Mouse (Mus musculus): ENCODE results near the gene A530016L24Rik.

The A530016L24Rik gene

DNA sequence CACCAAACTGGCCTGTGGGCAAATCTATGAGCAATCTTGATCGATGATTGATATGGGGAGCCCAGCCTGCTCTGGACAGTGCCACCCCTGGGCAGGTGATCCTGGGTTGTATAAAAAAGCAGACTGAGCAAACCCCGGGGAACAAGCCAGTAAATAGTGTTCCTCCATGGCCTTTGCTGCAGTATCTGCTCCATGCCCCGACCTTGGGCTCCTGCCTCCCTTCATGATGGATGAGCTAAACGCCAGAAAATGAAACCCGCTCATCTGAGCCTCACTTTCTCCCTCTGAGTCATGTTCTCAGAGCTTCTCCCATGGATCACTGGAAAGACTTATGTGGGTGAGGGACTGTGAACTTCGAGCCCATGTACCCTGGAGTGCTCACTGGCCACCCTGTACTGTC is 17.0 kb downstream of the A530016L24Rik start:
- no peak for DNase-seq

DNA sequence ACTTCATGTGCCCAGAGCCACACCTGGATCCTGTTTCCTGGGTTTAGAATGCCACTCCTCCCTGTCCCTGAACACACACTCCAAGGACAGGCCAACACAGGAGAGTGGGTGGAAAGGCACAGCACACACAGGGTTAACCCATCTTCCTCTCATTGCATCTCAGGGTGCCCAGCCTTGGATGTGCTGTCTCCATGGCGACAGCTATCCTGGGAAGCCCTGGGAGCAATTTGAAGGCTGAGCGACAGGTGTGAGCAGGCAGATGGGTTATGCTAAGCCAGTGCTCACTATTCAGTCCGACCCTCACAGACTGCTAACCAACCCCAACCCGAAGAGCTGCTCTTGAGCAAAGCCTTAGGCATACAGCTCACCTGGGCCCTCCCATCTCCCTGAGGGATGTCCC is 18.0 kb downstream of the A530016L24Rik start:
- DNase-seq, result no peak

DNA sequence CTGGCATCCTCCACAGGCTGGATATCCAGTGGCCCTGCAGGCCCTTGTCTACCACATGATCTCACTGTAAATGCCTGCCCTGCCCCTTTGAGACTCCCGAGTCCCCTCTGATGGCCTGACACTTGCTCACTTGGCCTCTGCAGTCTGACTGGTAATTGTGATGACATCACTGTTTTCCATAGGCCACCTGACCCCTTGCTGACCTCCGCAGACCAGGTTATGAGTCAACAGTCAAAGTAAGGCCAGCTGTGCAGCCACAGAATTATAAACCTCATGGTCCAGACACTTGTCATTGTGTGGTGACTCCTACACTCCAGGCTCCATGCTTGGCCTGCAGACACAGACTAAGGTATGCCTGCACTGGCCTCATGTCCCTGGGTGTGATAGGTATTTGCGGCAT is 18.7 kb downstream of the A530016L24Rik start:
- no peak for DNase-seq

DNA sequence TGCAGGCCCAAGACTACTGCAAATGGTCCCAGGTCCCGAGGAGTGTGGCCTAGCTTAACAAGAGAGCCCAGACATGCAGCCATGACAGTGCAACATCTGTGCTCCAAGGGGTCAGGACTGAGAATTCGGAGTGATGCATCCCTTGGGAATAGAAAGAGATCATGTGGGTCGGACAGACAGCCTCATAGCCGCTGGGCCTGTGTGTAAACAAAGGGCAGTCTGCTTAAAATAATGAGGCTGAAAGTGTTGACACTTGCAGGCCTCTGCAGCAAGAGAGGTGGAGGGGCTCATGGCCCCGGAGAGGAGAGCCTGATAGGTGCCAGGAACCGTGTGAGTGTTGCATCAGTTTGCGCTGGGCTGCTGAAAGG is 21.1 kb downstream of the A530016L24Rik start:
- DNase-seq, result peak; percentile 25

DNA sequence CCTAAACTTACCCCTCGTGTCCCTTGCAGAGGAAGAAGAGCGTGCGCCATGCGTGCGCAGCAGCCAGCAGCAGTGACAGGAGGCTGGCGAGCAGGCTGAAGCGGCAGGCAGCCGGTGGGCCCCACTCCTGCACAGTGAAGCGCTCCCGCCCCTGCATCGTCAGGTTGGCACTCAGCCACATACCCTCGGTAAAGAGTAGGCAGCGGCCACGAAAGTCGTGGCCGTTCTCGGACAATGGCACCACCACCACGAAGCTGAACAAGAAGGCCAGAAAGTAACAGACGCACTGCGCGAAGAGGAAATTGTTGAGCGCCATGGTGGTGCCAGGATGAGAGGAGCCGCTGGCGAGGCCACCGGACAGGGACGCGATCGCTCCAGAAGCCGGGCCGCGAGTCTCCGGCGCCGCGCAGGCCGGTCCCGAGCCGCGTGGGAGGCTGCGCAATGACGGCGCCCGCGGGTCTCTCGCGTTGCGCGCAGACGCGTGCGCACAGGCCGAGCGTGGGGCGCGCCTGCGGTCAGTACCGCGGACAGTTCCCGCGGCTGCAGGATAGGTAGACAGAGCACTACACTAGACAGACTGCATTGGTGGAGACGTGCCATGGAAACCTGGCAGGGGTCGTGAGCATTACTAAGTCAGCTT is 21.6 kb downstream of the A530016L24Rik start:
- peak; percentile 81 for DNase-seq

DNA sequence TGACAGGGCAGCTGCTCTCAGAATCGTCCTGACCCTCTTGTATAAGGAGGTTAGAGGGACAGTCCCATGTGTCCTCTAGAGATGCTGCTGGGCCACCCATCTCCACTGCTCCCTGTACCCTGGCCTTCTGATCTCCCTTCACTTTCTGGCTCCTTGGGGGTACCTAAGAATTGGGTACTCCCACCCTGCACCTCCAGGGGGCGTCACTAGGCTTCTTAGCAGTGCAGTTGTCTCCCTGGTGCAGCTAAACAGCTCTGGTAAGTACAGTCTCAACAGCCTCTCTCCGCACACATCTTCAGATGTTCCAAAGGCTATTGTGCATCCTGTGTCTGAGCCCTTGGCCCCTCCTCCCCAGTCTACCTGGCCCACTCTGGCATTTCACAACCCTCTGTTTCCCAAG is 25.6 kb downstream of the A530016L24Rik start:
- DNase-seq, result no peak

DNA sequence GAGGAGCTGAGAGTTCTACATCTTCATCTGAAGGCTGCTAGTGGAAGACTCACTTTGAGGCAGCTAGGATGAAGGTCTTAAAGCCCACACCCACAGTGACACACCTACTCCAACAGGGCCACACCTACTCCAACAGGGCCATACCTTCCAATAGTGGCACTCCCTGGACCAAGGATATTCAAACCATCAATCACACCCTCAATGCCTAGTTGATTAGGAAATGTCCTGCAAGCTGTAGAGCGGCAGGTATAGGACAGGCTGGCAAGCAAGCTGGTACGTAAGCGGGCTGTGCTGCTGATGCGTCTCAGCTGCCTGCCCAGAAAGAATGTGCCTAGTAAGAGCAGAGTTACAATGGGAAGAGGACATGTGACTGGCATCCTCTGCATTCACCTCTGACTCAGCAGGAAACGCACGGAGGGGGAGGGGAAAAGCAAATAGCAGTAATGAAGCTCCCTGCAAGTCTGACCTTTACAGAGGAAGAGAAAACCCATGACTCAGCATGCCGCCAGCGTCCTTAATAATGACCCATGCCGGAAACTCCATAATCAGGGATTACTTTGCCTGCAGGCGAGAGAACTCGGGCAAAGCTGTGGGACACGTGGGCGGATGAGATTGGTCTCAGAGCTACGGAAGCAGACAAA is 27.6 kb downstream of the A530016L24Rik start, which contains the start of gene Tmem179:
Gene Tmem179, minus strand, starts transcription at position 51 of the 641 bp plus-strand sequence.
- DNase-seq, result peak; percentile 77

DNA sequence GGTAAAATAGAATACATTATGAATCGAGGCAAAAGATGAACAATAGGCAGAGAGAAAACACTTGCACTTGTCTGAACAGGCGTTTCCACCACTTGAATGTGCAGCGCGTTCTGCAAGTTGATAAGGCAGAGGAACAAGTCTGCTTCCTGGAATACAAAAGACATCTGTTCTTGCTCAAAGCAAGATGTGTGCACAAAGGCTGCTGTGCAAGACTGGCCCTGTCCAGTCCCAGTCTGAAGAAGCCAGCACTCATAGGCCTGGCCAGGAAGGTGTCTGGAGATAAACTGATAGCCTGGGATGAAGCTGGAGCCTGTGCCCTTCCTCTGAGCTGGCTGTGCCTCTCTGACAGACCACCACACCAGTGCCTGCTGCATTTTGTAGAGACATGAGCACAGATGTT is 28.9 kb downstream of the A530016L24Rik start:
- DNase-seq, result peak; percentile 49

DNA sequence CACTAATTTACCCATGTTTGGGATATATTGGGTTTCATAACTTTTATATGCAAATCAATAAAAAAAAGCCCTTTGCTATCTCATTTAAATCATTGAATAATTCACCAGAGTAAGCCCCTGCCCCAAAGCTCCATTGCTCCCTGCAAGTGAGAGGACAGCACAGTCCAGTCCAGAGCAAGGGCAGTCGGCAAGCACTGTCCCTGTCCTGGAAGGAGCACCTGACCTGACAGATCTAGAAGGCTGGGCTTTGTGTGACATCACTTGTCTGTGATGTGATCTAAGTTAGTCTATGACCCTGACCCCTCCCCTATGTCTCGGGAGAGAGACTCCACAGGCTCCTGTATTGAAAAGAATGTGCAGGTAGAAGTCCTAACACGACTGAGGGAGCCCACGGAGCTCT is 44.5 kb downstream of the A530016L24Rik start:
- DNase-seq, result no peak

DNA sequence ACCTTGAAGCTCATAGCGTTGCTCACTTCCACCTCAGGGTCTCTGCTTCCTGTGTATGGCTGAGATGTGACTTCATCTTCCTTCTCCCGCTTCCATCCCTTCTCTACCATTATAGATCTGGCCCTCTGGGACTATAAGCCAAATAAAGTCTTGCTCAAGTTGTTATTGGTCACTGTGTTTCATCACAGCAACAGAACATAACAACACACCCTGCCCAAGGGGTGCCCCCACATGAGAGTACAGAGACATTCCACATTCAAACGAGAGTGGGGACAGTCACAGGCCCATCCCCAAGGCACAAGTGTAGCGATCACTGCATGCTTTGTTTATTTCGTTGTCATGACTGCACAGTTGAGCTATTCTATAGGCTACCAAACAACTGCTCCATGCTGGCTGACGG is 48.0 kb downstream of the A530016L24Rik start:
- no peak for DNase-seq

DNA sequence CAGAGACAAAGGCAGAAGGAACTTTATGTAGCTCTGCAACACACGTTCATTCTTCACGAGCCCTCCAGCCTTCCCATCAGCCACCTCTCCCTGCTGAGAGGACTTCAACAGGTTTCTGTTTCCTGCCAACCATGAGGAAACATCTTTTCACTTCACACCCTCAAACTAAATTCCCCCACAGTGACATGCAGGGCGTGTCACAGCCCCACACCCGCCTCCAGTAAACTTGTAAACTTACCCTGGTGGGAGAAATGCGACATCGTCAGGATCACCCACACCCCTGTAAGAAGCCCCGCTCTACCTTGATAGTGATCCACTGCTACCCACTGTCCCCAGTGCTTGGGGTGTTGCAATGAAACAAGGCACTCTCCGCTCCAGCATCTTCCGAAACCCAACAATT is 49.1 kb downstream of the A530016L24Rik start:
- no peak for DNase-seq

DNA sequence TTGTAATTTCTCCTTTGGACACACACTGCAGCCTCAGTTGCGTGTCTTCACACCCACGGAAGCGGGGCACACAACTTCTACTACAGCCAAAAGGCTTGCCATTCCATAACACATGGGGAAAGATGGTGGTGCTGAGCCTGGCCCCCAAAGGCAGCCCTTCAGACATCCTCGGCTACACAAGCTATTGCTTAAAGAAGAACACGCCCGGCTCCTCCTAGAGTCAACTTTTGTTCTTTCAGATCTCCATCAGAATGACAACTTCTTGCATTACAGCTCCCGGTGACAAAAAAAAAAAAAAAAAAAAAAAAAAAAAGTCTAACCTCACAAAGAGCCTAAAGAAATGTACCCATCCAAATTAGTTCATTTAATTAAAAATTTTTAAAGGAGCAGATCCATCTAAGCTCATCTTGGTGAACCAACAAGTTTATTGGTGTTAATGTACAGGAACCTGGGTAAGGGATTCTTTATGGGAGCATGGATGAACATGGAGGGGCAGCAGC is 50.3 kb downstream of the A530016L24Rik start:
- no peak for DNase-seq

DNA sequence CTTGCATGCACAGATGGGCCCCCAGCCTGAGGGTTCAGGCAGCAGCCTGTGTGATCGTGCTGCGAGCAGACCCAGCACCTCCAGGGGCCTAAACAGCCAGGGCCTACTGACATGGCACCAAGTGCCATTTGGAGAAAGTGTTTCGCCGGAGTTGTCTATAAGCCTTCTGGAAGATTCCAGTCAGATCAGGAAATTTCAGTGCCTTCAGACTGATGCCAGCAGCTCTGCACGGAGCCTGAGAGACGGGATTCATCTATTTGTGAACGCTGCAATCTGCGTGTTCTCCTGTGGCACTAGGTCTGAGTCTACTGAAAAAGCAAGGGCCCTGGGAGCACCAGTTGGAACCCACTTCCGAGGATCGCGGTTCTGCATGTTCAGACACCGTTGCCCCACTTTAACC is 51.1 kb downstream of the A530016L24Rik start:
- DNase-seq, result no peak

DNA sequence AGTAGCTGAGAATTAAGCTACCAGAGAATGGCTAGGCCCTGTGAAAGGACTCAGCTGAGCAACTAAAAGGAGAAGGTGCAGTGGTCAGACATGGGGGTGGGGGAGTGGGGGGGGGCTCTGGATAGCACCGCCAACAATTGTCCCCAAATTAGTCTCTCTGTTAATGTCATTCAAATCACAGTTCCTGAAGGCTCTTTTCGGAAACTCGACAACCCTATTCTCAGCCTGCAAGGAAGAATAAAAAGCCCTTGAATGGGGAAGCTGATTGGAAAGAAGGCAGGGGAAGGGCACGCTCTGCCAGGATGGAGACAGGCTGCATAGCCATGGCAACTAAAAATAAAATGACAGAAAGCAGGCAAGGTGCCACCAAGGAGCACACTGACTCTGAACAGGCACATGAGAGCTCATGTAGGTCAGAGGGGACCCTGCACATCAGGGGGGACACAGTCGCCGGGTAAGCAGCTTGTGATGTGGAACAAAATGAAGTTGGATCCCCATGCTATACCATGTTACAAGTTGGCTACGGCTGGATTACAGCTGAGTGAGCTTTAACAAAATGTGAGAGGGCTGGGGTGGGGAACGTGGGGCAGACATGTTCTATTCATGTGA is 52.3 kb downstream of the A530016L24Rik start:
- peak; percentile 32 for DNase-seq

DNA sequence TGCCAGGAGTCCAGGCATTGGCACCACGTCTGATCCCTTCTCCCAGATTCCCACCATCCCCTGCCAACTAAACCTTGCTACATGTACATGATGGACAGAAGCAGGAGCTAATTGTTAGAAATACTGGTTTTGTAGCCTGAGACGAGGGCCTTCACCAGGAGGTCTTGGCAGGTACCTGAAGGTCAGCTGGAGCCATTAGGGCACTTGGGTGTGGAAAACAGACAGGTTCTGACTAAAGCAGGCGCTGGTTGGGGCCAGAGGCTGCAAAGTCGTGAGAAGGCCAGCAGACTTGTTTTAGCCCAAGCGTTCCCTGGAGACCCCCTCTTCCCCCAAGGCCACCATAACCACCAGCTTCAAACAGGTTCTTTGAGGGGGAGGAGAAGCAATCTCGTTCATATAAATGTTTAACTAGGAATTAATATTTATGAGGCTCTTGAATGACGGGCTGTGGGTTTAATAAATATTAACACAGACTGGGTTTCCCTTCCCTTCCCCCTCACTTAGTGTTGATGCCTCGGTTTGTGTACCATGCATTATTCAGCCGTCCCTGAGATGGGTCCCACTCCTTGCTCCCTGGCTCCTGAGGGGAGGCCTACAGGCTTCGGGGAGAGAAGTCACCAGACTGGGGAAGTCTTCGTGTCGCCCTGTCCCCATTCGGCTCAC is 53.1 kb downstream of the A530016L24Rik start:
- no peak for DNase-seq

DNA sequence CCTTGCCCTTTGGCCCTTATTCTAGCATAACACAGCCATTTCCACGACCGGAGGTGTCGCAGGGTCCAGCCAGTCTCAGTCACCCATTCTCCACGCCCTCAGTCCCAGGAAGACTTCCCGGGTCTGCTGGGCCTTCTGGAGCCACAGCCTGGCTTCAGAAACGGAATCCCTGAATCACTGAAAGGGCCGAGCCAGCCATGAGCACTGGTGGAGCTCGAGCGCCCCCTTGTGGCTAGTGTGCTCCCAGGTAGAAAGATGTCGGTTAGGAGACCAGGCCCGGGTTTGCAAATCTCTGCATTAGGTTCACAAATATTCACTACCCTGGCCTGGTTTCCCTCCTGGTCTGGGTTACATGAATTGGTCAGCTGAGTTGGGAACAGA is 53.7 kb downstream of the A530016L24Rik start:
- DNase-seq, result peak; percentile 91

DNA sequence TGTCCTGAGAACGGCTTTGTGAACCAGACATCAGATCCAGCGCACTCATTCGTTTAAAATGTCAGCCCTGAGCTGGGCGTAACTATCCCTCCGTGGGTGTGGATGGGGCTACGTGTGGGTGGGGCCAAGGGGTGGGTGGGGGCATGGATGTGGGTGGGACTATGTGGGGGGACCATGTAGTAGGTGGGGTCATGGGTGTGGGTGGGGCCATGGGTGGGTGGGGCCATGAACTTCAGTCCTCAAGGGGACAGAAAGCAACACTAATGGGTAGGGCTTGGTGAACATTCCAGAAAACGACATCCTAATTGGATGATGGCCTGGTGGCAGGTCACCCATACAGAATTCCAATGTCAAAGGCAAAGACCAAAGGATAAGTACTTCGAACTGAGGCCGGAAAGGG is 54.7 kb downstream of the A530016L24Rik start:
- DNase-seq, result no peak

DNA sequence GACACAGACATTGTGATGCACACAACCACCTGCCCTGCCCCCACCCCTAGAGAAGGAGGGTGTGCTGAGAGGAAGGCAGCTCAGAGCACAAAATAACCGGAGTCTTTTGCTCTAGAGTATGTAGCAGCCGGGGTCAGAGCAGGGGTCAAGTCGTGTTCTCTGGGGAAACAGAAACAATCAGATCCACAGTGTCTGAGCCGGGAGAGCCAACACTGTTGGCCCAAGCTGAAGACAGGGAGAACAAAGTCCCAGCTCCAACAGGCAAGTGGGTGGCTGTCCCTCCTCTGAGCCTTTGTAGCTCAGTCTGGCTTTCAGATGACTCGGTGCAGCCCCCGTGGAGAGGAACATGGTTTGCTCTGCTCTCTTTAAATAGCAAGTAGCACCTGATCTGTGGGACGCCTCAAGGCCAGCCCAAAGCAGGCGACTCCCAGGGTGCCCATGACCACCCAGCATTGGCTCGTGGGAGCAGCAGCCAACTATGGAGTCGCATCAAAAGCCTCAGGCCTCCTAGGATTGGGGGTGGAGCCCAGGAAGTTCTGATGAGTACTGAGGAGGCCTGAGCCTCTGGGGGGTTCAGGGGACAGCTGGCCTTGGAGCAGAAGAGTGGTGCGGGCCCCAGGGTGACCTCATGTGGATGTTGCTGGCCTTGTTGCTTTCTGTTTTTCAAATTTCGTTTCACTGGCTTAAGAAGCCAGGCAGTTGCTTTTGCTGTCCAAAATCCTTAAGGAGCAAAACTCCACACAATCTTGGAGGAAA is 55.9 kb downstream of the A530016L24Rik start:
- peak; percentile 39 for DNase-seq

DNA sequence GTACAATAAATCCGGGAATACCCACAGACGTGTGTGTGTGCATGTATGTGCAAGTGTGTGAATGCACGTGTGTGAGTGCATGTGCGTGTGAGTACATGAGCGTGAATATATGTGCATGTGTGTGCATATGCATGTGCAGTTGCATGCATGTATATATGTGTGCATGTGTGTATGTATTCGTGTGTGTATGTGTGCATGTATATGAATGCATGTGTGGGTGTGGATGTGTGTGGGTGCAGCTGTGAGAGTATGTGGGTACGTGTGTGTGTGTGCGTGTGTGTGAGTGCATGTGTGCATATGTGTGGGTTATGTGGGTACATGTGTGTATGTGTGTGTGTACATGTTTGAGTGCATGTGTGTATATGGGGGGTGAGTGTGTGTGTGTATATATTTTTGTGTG is 56.9 kb downstream of the A530016L24Rik start:
- no peak for DNase-seq

DNA sequence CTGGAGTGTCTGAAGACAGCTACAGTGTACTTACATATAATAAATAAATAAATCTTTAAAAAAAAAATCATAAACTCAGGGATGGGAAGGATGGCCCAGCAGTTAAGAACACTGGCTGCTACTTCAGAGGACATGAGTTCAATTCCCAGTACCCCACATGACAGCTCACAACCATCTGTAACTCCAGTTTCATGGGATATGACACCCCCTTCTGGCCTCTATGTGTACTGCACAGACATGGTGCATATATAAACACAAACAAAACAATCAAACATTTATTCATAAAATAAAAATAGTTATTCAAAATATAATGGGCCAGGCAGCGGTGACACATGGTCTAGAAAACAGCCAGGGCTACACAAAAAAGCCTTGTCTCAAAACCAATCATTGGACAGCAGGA is 60.0 kb downstream of the A530016L24Rik start:
- no peak for DNase-seq
